ENCODE assay signal across 8 mouse cellular contexts in genomic region chr17:78882401-78883112, GRCm38 (mm10). TPM values are rescaled to one million over a fixed set of nuclear protein-coding genes. Genes with fewer than 3 reads are reported as not detected.
DNase-seq lines count a peak whose midpoint lies in the region; ATAC-seq and TF ChIP-seq lines count a peak whose summit lies in the region.

Gene Eif2ak2, minus strand, starts transcription at chr17:78882573.

- peak; percentile 96 for ATAC-seq in heart, embryonic 11.5 days (replicated peaks; ENCODE audit: insufficient number of reproducible peaks, low FRiP score, low TSS enrichment)
- peak; percentile 99 for ATAC-seq in kidney, embryonic 15.5 days (replicated peaks; ENCODE audit: low FRiP score)
- ATAC-seq in monocyte, adult 5-6 weeks (replicated peaks; ENCODE audit: insufficient number of reproducible peaks, low FRiP score, low TSS enrichment, poor library complexity, severe bottlenecking): peak; percentile 77

- H3K4me3 ChIP-seq in erythroblast, embryonic 14.5 days (replicated peaks): peak within 1 kb of the TSS; percentile 82
- H3K4me3 ChIP-seq in heart, embryonic 11.5 days (ENCODE audit: low read depth, low read length): peak within 1 kb of the TSS; percentile 67
- H3K4me3 ChIP-seq in kidney, embryonic 15.5 days (replicated peaks): peak within 1 kb of the TSS; percentile 72

- DNase-seq in CD4-positive helper T cell, adult 2 months (ENCODE audit: low read depth, low spot score): peak; percentile 67
- DNase-seq in brain, embryonic 14.5 days (ENCODE audit: low read depth): peak; percentile 78
- DNase-seq in liver: peak; percentile 91
- peak; percentile 43 for DNase-seq in splenic B cell, adult 2 months (ENCODE audit: low read depth, low spot score)

- no peak for TF ChIP-seq POLR2A in brain, embryonic 14.5 days (IDR thresholded peaks at IDR 0.05; ENCODE audit: borderline replicate concordance, extremely low read depth, insufficient read depth, insufficient read length, poor library complexity, severe bottlenecking)

- H3K36me3 ChIP-seq in erythroblast, embryonic 14.5 days (ENCODE audit: control insufficient read depth): peaks cover 17% of the 10 kb centered on the region
- no peaks in the 10 kb centered on the region for H3K36me3 ChIP-seq in heart, embryonic 11.5 days (ENCODE audit: control insufficient read depth, insufficient read depth, low read length)
- H3K36me3 ChIP-seq in kidney, embryonic 15.5 days: peaks cover 6% of the 10 kb centered on the region; the same call in 1 of the 2 replicates
- H3K36me3 ChIP-seq in splenic B cell, adult 2 months (ENCODE audit: control insufficient read depth, insufficient read depth, low read length, poor library complexity, severe bottlenecking): 0 out of 2 replicates have a peak, but pooled peaks cover 2% of the 10 kb centered on the region

- TF ChIP-seq CTCF in brain, embryonic 14.5 days (IDR thresholded peaks at IDR 0.05; ENCODE audit: borderline replicate concordance, extremely low read depth, insufficient read depth, insufficient read length): no peak

- H3K27ac ChIP-seq in heart, embryonic 11.5 days (ENCODE audit: low read depth, low read length): peak within 1 kb of the TSS; percentile 76
- H3K27ac ChIP-seq in kidney, embryonic 15.5 days: peak within 1 kb of the TSS; percentile 89

- peak within 1 kb of the TSS; percentile 71 for H3K4me2 ChIP-seq in heart, embryonic 11.5 days
- H3K4me2 ChIP-seq in kidney, embryonic 15.5 days: peak within 1 kb of the TSS; percentile 74

- H3K9ac ChIP-seq in heart, embryonic 11.5 days (ENCODE audit: low read depth, low read length): peak within 1 kb of the TSS; percentile 86
- peak within 1 kb of the TSS; percentile 65 for H3K9ac ChIP-seq in kidney, embryonic 15.5 days

- WGBS in heart, embryonic 11.5 days (ENCODE audit: insufficient replicate concordance): 1% methylated on average over 28 of the region's 28 CpGs
- WGBS in kidney, embryonic 15.5 days: 2% methylated on average over 28 of the region's 28 CpGs

- H3K4me1 ChIP-seq in erythroblast, embryonic 14.5 days (ENCODE audit: control insufficient read depth): peaks cover 22% of the 10 kb centered on the region
- 0 out of 2 replicates have a peak, but pooled peaks cover 7% of the 10 kb centered on the region for H3K4me1 ChIP-seq in heart, embryonic 11.5 days (ENCODE audit: control insufficient read depth, insufficient read depth, low read length)
- peaks cover 15% of the 10 kb centered on the region for H3K4me1 ChIP-seq in kidney, embryonic 15.5 days

- no peaks in the 10 kb centered on the region for H3K27me3 ChIP-seq in erythroblast, embryonic 14.5 days (ENCODE audit: control insufficient read depth)
- H3K27me3 ChIP-seq in heart, embryonic 11.5 days (ENCODE audit: control insufficient read depth, insufficient read depth, low read length): no peaks in the 10 kb centered on the region
- H3K27me3 ChIP-seq in kidney, embryonic 15.5 days: no peaks in the 10 kb centered on the region
- H3K27me3 ChIP-seq in splenic B cell, adult 2 months (ENCODE audit: control insufficient read depth, insufficient read depth, low read length, poor library complexity, severe bottlenecking): no peaks in the 10 kb centered on the region

- peaks cover 3% of the 10 kb centered on the region for H3K9me3 ChIP-seq in erythroblast, embryonic 14.5 days (ENCODE audit: control insufficient read depth, low read length)
- no peaks in the 10 kb centered on the region for H3K9me3 ChIP-seq in heart, embryonic 11.5 days (replicated peaks; ENCODE audit: control insufficient read depth, low read length)
- H3K9me3 ChIP-seq in kidney, embryonic 15.5 days (replicated peaks): no peaks in the 10 kb centered on the region

RNA-seq across cellular contexts. Expression of gene Eif2ak2, which starts in this region (rescaled TPM):
- polyA plus RNA-seq in brain, embryonic 14.5 days (2012; rRNA removed): 1.2 and 2.3 TPM in 2 replicates
- 0.05 and 0.49 TPM in 2 replicates for polyA plus RNA-seq in erythroblast, embryonic 14.5 days (2012)
- 6.4 and 9.5 TPM in 2 replicates for polyA plus RNA-seq in heart, embryonic 11.5 days (2014; fragmentation: Nextera tagmentation; extraction: Ambion mirVana)
- polyA plus RNA-seq in kidney, embryonic 15.5 days (2015; fragmentation: Nextera tagmentation; extraction: Ambion mirVana): 11.6 and 12.3 TPM in 2 replicates
- 20.6 to 56.7 TPM (median 46.8 TPM) in 3 replicates for total RNA-seq in monocyte, adult 5-6 weeks (2017)

Comparison
In these comparisons a context has a peak if more than half of its experiments do, and no peak if none do; other contexts are left out.
1. Peak in every context shown above with its lines: DNase-seq, ATAC-seq, H3K4me3 ChIP-seq and H3K27ac ChIP-seq.